Mouse (Mus musculus) embryonic facial prominence, embryonic 15.5 days (tissue): ENCODE results near the gene Tulp2. TPM values are rescaled to one million over a fixed set of nuclear protein-coding genes. Genes with fewer than 3 reads are reported as not detected.

Source experiments
- ATAC-seq: fragments of 200-750 bp; cut with Nextera tagmentation; 2 replicates; pipeline ENCODE4 v1.8.0; 2017; ENCODE audit warnings: low read depth, moderate TSS enrichment; ENCODE audit not compliant: insufficient number of reproducible peaks, low FRiP score, low TSS enrichment
- H3K27ac ChIP-seq: fragments of 300-500 bp; sonication (generic); replicated peaks from 2 replicates; pipeline ENCODE4 v1.5.1; 2015; ENCODE audit warnings: mild to moderate bottlenecking, inconsistent platforms
- H3K27me3 ChIP-seq: fragments of 300-500 bp; sonication (generic); 2 replicates; pipeline ENCODE4 v1.6.1; 2015; ENCODE audit warnings: inconsistent platforms
- H3K36me3 ChIP-seq: fragments of 300-500 bp; sonication (generic); 2 replicates; pipeline ENCODE4 v1.6.1; 2015; ENCODE audit warnings: mild to moderate bottlenecking, inconsistent platforms
- H3K4me1 ChIP-seq: fragments of 300-500 bp; sonication (generic); 2 replicates; pipeline ENCODE4 v1.6.1; 2015; ENCODE audit warnings: inconsistent platforms
- H3K4me2 ChIP-seq: fragments of 300-500 bp; sonication (generic); replicated peaks from 2 replicates; pipeline ENCODE4 v1.6.1; 2015; ENCODE audit warnings: mild to moderate bottlenecking, inconsistent platforms
- H3K4me3 ChIP-seq: fragments of 300-500 bp; sonication (generic); replicated peaks from 2 replicates; pipeline ENCODE4 v1.5.1; 2015; ENCODE audit warnings: mild to moderate bottlenecking, inconsistent platforms
- H3K9ac ChIP-seq: fragments of 300-500 bp; sonication (generic); 2 replicates; pipeline ENCODE4 v1.6.1; 2015; ENCODE audit warnings: inconsistent platforms
- H3K9me3 ChIP-seq: fragments of 300-500 bp; sonication (generic); replicated peaks from 2 replicates; pipeline ENCODE4 v1.6.1; 2016; ENCODE audit warnings: inconsistent platforms
- WGBS: fragments of 180-500 bp; shearing (Covaris S2); methylation state at CpG from one replicate; pipeline ENCODE4 v1.1.7; 2015; 5-methylcytosine and 5-hydroxymethylcytosine counted together
- polyA plus RNA-seq: library from polyadenylated mRNA; unstranded; fragments of >200 nt; fragmentation: Nextera tagmentation; extraction: Ambion mirVana; gene quantifications from 2 replicates; pipeline ENCODE4 v1.2.1, GENCODE M21; 2015

The Tulp2 gene
- polyA plus RNA-seq, 1 experiment from 2014 or later, result 1.8 TPM

DNA sequence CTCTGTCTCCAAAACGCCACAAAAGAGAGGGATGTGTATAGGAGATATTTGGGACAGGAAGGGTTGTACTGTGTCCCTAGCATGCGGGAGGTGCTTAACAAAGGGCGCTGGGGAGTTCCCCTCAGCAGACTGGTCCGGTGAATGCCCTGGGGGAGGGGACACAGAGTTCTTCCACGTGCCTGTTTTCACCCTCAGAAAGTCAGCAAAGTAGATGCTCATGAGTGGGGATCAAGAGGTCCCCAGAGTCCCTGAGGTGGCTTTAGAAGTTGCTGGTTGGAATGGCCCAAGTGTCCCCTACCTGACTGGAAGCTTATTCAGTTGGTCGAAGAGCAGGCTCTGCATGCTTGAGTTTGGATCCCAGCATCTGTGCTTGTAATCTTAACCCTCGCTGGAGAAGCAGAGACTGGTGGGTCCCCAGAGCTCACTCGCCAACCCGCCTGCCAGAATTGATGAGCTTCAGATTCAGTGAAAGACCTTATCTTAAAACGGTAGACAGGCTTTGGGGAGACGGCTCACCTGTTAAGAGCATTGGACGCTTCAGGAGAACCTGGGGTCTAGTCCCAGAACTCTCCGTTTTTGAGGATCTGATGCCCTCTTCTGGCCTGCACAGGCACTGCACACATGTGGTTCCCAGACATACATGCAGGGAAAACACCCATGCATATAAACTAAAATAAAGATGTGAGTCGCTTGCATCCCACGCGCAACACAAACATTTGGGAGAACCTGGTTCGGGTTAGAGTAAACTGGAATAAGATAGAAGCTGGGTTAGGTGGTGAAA lies 79.4 kb downstream of the Tulp2 start:
- no peak overlapping the region for H3K9ac ChIP-seq
- H3K36me3 ChIP-seq, result no peaks in the 10 kb centered on the region
- H3K27ac ChIP-seq, result no peak overlapping the region
- peak overlapping the region; percentile 27 for H3K4me2 ChIP-seq
- peaks cover 14% of the 10 kb centered on the region for H3K4me1 ChIP-seq
- no peaks in the 10 kb centered on the region for H3K9me3 ChIP-seq
- peak; percentile 44; the same call in 1 of the 2 replicates for ATAC-seq
- 17% methylated on average over 17 of the region's 17 CpGs for WGBS
- no peaks in the 10 kb centered on the region for H3K27me3 ChIP-seq
- H3K4me3 ChIP-seq, result no peak overlapping the region

DNA sequence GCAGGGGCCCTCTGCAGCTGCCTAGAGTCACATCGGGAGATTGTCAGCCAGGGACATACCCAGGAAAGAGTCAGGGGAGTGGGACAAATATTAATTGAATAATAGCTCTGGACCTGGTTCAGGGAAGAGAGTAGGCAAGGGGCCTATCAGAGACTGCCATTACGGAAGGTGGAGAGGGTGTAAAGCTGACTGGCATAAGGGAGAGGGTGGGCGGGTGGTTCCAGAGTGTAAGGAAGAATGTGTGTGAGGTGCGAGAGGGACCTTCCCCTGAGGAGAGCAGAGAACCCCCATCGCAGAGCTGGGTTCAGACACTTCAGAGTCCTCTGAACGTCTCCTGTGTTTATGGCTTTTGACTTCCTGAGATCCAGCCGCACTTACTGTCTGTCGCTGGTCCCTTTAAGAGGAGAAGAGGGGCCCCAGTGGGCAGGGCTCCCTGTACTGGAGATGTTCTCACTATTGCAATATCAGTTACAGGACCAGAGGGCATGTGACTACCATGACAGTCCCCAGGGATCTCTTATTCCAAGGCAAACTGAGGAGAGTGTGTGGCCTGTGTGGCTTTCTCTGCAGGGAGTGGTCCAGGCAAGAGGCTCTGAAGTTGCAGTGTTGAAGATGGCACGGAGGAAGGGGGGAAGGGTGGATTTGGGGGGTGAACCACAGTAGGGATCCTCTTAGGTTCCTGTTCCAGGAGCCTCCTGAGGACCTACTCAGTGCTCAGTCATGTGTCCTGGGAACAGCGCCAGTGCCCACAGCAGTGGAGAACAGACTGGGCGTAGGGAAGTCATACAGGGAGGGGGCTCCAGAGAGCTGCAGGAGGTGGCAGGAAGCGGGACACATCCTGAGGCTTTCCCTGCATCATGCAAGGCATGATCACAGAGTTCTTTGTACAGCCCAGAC lies 80.2 kb downstream of the Tulp2 start:
- no peak overlapping the region for H3K9ac ChIP-seq
- 33% methylated on average over 12 of the region's 12 CpGs for WGBS
- no peaks in the 10 kb centered on the region for H3K9me3 ChIP-seq
- no peak overlapping the region for H3K4me3 ChIP-seq
- ATAC-seq, result peak; percentile 52
- no peaks in the 10 kb centered on the region for H3K27me3 ChIP-seq
- no peak overlapping the region; the same call in 1 of the 2 replicates for H3K27ac ChIP-seq
- peaks cover 14% of the 10 kb centered on the region for H3K4me1 ChIP-seq
- peak overlapping the region; percentile 27; the same call in 1 of the 2 replicates for H3K4me2 ChIP-seq
- no peaks in the 10 kb centered on the region for H3K36me3 ChIP-seq

DNA sequence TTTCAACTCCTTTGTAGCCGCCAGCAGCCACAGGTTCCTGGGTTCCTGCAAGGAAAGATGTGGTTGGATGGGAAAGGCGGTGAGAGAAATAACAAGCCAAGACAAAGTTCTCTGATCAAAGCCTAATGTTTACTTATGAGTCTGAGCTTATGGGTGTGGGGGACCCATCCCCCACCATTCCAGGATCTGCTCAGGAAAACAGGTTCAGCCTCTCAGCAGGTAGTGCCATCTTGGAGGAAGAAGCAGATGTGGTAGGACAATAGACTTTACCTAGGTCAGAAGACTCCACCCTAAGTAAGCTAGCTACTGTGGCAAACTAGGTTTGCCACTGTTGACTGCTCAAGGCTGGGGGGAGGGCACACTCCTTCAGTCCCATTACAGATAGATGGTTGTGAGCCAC lies 83.1 kb downstream of the Tulp2 start:
- WGBS, result 60% methylated on average over 2 of the region's 2 CpGs
- Histone ChIP-seq H3K27ac (0 out of 2 replicates have a peak overlapping the region, but pooled peaks have one; percentile 28), H3K4me2 (no peak overlapping the region), H3K9ac (no peak overlapping the region), H3K9me3 (no peaks in the 10 kb centered on the region), H3K36me3 (no peaks in the 10 kb centered on the region), H3K4me3 (no peak overlapping the region), H3K27me3 (no peaks in the 10 kb centered on the region), H3K4me1 (peaks cover 30% of the 10 kb centered on the region)
- no peak for ATAC-seq

DNA sequence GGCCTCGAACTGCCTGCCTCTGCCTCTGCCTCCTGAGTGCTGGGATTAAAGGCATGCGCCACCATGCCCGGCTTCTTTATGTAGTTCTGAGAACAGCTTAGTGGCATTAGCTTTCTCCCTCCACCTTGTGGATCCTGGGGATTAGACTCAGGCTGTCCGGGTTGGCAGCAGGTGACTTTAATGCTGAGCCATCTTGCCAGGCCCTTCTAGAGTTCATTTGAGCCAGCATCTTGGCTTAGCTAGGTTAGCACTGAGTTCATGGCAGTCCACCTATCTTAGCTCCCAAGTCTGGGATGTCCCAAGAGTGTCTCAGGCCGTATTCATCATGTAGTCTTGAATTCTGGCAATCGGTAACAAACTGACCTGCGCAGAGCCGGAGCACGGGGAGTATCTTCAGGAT lies 83.8 kb downstream of the Tulp2 start:
- Histone ChIP-seq H3K4me2 (no peak overlapping the region), H3K9ac (no peak overlapping the region), H3K4me3 (no peak overlapping the region), H3K27ac (no peak overlapping the region), H3K36me3 (no peaks in the 10 kb centered on the region), H3K4me1 (peaks cover 35% of the 10 kb centered on the region), H3K9me3 (no peaks in the 10 kb centered on the region), H3K27me3 (no peaks in the 10 kb centered on the region)
- WGBS, result 86% methylated on average over 9 of the region's 9 CpGs
- no peak for ATAC-seq

DNA sequence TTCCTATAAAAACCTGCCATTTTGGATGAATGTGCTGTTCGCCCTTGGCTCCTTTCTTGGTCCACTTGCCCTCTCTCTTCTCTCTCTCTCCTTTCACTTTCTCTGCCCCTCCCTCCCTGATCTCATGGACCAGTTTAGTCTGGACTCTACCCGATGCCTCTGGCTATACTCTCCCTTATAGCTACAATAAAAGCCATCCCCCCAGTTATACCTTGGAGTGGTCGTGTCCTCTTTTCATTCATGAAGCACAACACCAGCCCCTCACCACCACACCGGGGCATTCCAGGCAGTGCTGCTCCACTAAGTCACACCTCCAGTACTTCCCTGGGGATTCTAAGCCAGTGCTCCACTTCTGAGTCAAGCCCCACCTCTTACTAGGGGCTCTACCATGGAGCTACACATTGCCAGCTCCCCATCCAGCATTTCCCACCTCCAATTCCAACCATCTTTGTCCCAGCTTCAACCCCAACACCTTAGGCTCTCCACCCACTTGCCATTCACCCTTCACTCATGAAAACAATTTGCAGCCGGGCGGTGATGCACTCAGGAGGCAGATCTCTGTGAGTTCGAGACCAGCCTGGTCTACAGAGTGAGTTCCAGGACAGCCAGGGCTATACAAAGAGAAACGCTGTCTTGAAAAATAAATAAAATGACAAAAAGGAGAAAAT lies 85.6 kb downstream of the Tulp2 start:
- H3K27ac ChIP-seq, result peak overlapping the region; percentile 90; the same call in 1 of the 2 replicates
- no peaks in the 10 kb centered on the region for H3K27me3 ChIP-seq
- no peak overlapping the region for H3K9ac ChIP-seq
- H3K36me3 ChIP-seq, result no peaks in the 10 kb centered on the region
- ATAC-seq, result no peak
- H3K9me3 ChIP-seq, result no peaks in the 10 kb centered on the region
- 67% methylated on average over 8 of the region's 8 CpGs for WGBS
- peaks cover 38% of the 10 kb centered on the region for H3K4me1 ChIP-seq
- peak overlapping the region; percentile 73 for H3K4me2 ChIP-seq
- H3K4me3 ChIP-seq, result no peak overlapping the region

DNA sequence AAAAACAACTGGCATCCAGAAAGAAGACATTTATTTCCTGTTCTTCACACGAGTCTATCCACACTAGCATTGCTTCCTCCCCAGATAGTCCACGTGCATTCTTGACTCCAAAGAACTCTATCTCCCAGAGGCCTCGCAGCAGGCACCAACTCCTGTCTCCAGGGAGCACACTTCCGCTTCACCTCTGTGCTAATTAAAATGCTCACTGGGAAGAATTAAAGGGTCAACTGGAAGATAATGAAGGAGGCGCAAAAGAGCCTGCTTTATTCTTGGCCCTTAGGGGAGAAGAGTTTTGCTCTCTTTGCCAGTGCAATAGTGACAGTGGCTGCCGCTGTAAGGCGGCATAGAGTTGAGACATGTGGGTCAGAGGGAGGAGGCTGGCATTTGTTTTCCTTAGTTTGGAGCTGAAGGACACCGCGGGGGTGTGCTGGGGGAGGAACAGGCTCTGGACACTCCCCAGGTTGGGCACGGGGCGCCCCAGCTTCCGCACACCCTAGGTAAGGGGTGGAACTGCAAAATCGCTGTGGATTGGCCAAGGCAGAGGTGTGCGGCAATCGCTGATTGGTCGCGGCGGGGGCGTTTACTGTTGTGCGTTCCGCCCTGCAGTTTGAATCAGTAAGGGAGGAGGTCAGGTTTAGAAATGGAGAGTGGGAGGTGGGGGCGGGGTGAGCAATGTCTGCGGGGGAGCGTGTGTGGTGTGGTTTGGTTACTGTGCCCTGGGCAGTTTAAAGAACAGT lies 86.3 kb downstream of the Tulp2 start:
- Histone ChIP-seq H3K4me2 (peak overlapping the region; percentile 73), H3K4me1 (peaks cover 36% of the 10 kb centered on the region), H3K27ac (peak overlapping the region; percentile 90), H3K4me3 (peak overlapping the region; percentile 47), H3K9me3 (no peaks in the 10 kb centered on the region), H3K27me3 (no peaks in the 10 kb centered on the region), H3K36me3 (no peaks in the 10 kb centered on the region), H3K9ac (peak overlapping the region; percentile 15)
- under 1% methylated on average over 24 of the region's 24 CpGs for WGBS
- peak; percentile 96 for ATAC-seq

DNA sequence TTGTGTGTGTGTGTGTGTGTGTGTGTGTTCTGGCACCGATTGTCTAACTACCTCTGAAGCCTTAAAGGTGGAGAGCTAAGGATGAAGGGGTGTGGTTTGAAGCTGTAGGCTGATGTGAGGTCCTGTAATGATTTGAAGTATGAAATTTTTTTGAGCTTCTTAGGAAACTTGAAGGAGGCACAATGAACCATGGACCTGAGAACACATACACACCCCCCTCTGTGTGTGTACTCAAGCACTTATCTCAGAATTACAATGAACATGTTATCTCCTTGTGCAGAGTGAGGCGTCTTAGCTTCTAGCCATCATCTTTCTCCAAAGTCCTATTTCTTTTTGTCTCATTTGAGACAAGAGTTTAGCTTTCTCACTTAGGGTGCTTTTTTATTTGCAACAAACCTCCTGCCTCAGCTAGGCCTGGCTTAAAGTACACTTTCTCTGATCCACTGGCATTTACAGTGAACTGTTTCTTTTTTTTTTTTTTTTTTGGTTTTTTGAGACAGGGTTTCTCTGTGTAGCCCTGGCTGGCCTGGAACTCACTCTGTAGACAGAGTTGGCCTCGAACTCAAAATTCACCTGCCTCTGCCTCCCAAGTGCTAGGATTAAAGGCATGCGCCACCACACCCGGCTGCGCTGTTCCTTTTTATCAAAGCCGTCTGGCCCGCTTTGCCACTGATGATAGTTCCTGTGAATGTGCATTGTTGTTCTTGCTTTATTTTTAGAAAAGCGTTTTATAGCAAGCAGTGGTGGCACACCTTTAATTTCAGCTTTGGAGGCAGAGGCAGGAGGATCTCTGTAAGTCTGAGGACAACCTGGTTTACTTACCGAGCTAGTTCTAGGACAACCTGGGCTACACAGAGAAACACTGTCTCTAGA lies 87.2 kb downstream of the Tulp2 start:
- H3K27me3 ChIP-seq, result no peaks in the 10 kb centered on the region
- no peaks in the 10 kb centered on the region for H3K36me3 ChIP-seq
- WGBS, result 75% methylated on average over 10 of the region's 10 CpGs
- H3K27ac ChIP-seq, result peak overlapping the region; percentile 90
- peak overlapping the region; percentile 47 for H3K4me3 ChIP-seq
- H3K4me2 ChIP-seq, result peak overlapping the region; percentile 73
- ATAC-seq, result no peak
- peaks cover 36% of the 10 kb centered on the region for H3K4me1 ChIP-seq
- no peak overlapping the region for H3K9ac ChIP-seq
- H3K9me3 ChIP-seq, result no peaks in the 10 kb centered on the region

DNA sequence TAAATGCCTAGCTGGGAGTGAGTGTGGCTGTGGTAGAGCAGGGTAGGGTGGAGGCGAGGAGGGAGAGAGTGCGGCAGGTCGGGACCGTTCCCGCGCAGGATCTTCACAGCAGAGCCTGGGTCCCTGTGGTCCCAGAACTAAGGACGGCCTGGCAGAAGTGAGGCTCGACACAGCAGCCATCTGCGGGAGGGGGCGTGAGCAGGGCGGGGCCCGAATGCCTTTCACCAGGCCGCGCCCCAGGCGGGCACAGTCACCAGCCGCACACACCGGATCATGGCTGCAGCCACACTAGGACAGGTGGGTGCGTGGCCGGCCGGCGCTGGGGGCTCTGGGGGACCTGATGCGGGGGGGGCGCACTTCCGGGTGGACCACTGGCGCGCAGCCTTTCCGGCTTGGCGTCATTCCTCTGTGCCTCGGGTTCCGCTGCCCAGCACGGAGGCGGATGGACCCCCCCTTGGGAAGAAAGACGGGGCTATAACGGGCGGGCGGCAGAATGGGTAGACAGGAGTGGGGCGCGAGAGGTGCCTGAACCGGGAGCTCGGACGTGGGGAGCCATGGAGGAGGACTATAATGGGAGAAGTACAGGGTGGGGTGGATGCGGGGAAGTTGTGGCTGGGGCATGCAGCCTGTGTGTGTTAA lies 88.5 kb downstream of the Tulp2 start, which contains the start of gene Bcat2:
Bcat2 (plus strand) TSS at position 51 of the 639 bp plus-strand sequence.
- WGBS, result under 1% methylated on average over 42 of the region's 42 CpGs
- peak within 1 kb of the TSS; percentile 67 for H3K4me2 ChIP-seq
- no peaks in the 10 kb centered on the region for H3K36me3 ChIP-seq
- peak within 1 kb of the TSS; percentile 74 for H3K4me3 ChIP-seq
- H3K27ac ChIP-seq, result peak within 1 kb of the TSS; percentile 90
- H3K9ac ChIP-seq, result peak within 1 kb of the TSS; percentile 70
- no peaks in the 10 kb centered on the region for H3K27me3 ChIP-seq
- ATAC-seq, result peak; percentile 66
- no peaks in the 10 kb centered on the region for H3K9me3 ChIP-seq
- peaks cover 36% of the 10 kb centered on the region for H3K4me1 ChIP-seq

DNA sequence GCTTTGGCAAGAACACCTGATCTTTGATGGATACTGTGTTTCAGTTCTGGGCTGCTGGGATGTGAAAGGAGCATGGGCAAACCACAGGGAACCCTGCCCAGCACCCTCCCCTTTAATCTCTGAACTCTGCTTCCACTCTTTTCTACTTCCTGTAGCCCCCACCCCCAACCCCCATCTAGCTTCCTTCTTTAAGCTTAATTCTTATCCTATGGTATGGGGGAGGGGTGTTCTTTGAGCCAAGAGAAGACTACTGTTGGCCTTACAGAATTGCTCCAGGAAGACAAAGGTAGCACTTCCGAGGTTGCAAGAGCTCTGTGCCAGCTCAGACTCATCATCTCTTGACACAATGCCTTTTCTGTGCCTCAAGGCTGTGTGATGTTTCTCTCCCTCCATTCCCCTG lies 90.3 kb downstream of the Tulp2 start:
- peaks cover 36% of the 10 kb centered on the region for H3K4me1 ChIP-seq
- H3K9me3 ChIP-seq, result no peaks in the 10 kb centered on the region
- peaks cover 15% of the 10 kb centered on the region for H3K36me3 ChIP-seq
- H3K27me3 ChIP-seq, result no peaks in the 10 kb centered on the region
- WGBS, result 35% methylated on average over 1 of the region's 1 CpGs
- 0 out of 2 replicates have a peak overlapping the region, but pooled peaks have one; percentile 67 for H3K4me2 ChIP-seq
- H3K4me3 ChIP-seq, result no peak overlapping the region
- no peak overlapping the region for H3K9ac ChIP-seq
- no peak for ATAC-seq
- no peak overlapping the region for H3K27ac ChIP-seq
